Mouse (Mus musculus) intestine, postnatal 0 days (tissue): ENCODE measurements at regions not wholly inside any gene's neighbourhood (a gene's known extent, or its start where the extent isn't known, plus 50 kb on each side); places are given as distances from the start of the nearest gene placed in this dataset.

Experiments used
- ATAC-seq: fragments of 200-750 bp; cut with Nextera tagmentation; 2 replicates; pipeline ENCODE4 v1.8.0; 2017; ENCODE audit warnings: mild to moderate bottlenecking, moderate TSS enrichment, moderate library complexity
- H3K27ac ChIP-seq: fragments of 300-500 bp; sonication (generic); 2 replicates; pipeline ENCODE4 v1.5.1; 2014; ENCODE audit warnings: mild to moderate bottlenecking, low read depth, low read length, moderate library complexity
- H3K27me3 ChIP-seq: fragments of 300-500 bp; sonication (generic); replicated peaks from 2 replicates; pipeline ENCODE4 v1.6.1; 2014; ENCODE audit warnings: low read length, mixed read lengths; ENCODE audit not compliant: control insufficient read depth, insufficient read depth
- H3K36me3 ChIP-seq: fragments of 300-500 bp; sonication (generic); 2 replicates; pipeline ENCODE4 v1.6.1; 2014; ENCODE audit warnings: mild to moderate bottlenecking, moderate library complexity; ENCODE audit not compliant: control insufficient read depth, insufficient read depth
- H3K4me1 ChIP-seq: fragments of 300-500 bp; sonication (generic); replicated peaks from 2 replicates; pipeline ENCODE4 v1.6.1; 2014; ENCODE audit warnings: antibody characterized with exemption, low read length, mixed read lengths; ENCODE audit not compliant: control insufficient read depth, insufficient read depth
- H3K4me2 ChIP-seq: fragments of 300-500 bp; sonication (generic); replicated peaks from 2 replicates; pipeline ENCODE4 v1.6.1; 2014; ENCODE audit warnings: low read depth, mild to moderate bottlenecking, moderate library complexity
- H3K4me3 ChIP-seq: fragments of 300-500 bp; sonication (generic); 2 replicates; pipeline ENCODE4 v1.5.1; 2014; ENCODE audit warnings: low read depth, low read length
- H3K9ac ChIP-seq: fragments of 300-500 bp; sonication (generic); 2 replicates; pipeline ENCODE4 v1.6.1; 2014; ENCODE audit warnings: mild to moderate bottlenecking, low read depth, low read length
- H3K9me3 ChIP-seq: fragments of 300-500 bp; sonication (generic); 2 replicates; pipeline ENCODE4 v1.6.1; 2016; ENCODE audit warnings: mixed run types; ENCODE audit not compliant: control insufficient read depth
- CTCF ChIP-seq: sonication (generic); IDR thresholded peaks from 2 replicates; pipeline ENCODE4 v1.5.1; 2016; ENCODE audit warnings: low read depth, mild to moderate bottlenecking, control low read depth, antibody characterized with exemption, moderate library complexity
- WGBS: fragments of 180-500 bp; shearing (Covaris S2); extraction: QIAGEN DNeasy Blood & Tissue Kit; methylation state at CpG from one replicate; pipeline ENCODE4 v1.1.7; 2014; 5-methylcytosine and 5-hydroxymethylcytosine counted together

DNA sequence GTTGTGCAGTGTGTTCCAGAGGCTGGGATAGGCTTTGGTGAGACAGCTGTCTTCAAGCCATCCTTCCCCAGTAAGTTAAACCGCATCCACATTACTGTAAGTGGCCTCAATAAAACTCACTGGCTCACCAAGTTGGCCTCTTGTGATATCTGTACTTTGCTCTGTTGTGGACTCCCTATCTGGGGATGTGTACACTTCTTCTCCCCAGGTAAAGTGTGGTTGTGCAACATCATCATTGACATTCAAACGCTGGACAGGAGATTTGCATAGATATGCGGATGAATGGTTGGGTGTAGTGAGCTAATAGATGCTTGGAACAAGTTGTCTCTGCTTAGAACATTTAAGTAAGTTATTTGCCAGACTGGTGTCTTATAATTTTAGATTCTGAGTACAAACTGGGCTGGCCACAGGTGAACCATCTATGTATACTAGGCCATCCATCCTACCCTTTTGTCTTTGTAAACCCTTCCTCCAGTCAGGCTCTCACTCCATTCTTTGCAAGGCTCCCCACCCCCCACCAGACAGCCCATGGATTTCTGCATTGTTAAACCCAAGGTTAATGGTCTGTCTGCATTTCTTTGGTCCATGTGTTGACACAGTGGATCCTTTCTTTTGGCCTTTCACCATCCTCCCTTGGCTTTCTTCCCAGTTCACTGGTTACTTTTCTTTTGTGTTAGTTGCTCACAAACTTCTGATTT is 303.0 kb downstream of the Plpp3 start:
- no peaks in the 10 kb centered on the region for H3K9me3 ChIP-seq
- H3K4me3 ChIP-seq = no peak overlapping the region
- no peaks in the 10 kb centered on the region for H3K27me3 ChIP-seq
- no peak for TF ChIP-seq CTCF
- 0 out of 2 replicates have a peak, but pooled peaks cover 2% of the 10 kb centered on the region for H3K4me1 ChIP-seq
- no peak overlapping the region for H3K4me2 ChIP-seq
- ATAC-seq = peak; percentile 92
- no peak overlapping the region for H3K9ac ChIP-seq
- H3K27ac ChIP-seq = peak overlapping the region; percentile 17; the same call in 1 of the 2 replicates
- no peaks in the 10 kb centered on the region for H3K36me3 ChIP-seq
- 43% methylated on average over 3 of the region's 3 CpGs for WGBS

DNA sequence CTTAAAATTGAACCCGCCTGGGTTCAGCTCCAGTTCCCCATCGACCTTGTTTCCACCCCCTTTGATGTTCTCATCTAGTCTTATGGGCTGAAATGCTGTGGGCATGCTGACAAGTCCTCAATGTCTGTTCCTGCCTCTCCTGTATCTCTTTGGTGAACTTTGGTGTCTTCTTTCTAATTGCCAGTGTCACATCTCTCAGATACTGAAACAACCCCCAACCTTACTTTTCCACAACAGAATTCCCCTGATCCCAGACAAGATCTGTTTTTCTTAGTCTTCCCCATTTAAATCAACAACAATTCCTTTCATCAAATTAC is 303.5 kb downstream of the Plpp3 start:
- no peak for TF ChIP-seq CTCF
- no peaks in the 10 kb centered on the region for H3K36me3 ChIP-seq
- no peaks in the 10 kb centered on the region for H3K27me3 ChIP-seq
- no peak overlapping the region for H3K9ac ChIP-seq
- 0 out of 2 replicates have a peak, but pooled peaks cover 2% of the 10 kb centered on the region for H3K4me1 ChIP-seq
- whole genome bisulfite sequencing = 55% methylated on average over 2 of the region's 2 CpGs
- H3K27ac ChIP-seq = no peak overlapping the region
- no peak overlapping the region for H3K4me2 ChIP-seq
- no peak overlapping the region for H3K4me3 ChIP-seq
- H3K9me3 ChIP-seq = no peaks in the 10 kb centered on the region
- no peak for ATAC-seq

DNA sequence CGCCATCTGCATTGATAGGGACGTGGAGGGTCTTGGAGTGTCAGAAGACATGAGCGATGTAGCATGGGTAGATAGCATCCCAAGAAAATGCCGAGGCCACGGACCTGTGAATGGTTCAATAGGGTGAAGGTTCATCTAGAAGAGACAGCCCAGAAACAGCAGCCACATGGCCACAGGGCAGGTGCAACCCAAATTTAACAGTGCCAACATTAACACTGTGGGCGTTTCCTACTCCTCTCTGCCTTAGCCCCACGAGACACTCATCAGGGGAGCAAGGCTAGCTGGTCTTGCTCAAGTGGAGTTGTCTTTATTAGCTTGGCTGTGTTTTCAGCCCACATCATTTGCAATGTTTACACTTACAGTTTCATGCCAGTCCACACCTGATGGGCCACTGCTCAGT is 310.7 kb downstream of the Plpp3 start:
- Histone ChIP-seq H3K4me2 (no peak overlapping the region), H3K27me3 (no peaks in the 10 kb centered on the region), H3K9me3 (no peaks in the 10 kb centered on the region), H3K9ac (no peak overlapping the region), H3K27ac (no peak overlapping the region), H3K4me1 (no peaks in the 10 kb centered on the region), H3K4me3 (no peak overlapping the region), H3K36me3 (no peaks in the 10 kb centered on the region)
- TF ChIP-seq CTCF = no peak
- ATAC-seq = no peak
- WGBS = 93% methylated on average over 7 of the region's 7 CpGs

DNA sequence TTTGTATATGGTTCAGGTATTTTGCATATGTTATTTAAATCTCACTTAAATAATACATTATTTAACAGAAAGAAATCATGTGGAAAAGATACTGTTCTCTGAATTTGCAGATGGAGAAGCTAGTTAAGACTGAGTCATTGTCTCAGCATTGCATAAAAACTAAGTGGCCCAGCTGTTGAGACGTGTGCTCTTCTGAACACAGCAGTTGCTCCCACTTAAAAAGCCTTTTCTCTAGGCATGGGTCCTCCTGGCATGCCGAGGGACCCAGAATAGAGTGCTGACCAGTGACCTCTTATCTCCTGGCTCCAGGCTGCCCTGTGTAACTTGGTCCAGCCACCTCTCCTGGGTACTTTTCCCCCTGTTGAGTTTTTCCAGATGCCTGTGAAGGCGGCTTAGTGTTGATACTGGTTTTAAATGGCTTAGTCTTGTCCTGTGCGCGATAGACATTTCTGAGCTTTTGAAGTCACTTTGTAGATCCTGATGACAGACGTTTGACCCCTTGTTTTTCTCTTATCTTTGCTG is 312.2 kb downstream of the Plpp3 start:
- Histone ChIP-seq H3K9ac (no peak overlapping the region), H3K36me3 (no peaks in the 10 kb centered on the region), H3K27me3 (no peaks in the 10 kb centered on the region), H3K4me2 (no peak overlapping the region), H3K27ac (no peak overlapping the region), H3K4me3 (no peak overlapping the region), H3K9me3 (no peaks in the 10 kb centered on the region), H3K4me1 (no peaks in the 10 kb centered on the region)
- WGBS = 59% methylated on average over 6 of the region's 6 CpGs
- no peak for ATAC-seq
- no peak for TF ChIP-seq CTCF

DNA sequence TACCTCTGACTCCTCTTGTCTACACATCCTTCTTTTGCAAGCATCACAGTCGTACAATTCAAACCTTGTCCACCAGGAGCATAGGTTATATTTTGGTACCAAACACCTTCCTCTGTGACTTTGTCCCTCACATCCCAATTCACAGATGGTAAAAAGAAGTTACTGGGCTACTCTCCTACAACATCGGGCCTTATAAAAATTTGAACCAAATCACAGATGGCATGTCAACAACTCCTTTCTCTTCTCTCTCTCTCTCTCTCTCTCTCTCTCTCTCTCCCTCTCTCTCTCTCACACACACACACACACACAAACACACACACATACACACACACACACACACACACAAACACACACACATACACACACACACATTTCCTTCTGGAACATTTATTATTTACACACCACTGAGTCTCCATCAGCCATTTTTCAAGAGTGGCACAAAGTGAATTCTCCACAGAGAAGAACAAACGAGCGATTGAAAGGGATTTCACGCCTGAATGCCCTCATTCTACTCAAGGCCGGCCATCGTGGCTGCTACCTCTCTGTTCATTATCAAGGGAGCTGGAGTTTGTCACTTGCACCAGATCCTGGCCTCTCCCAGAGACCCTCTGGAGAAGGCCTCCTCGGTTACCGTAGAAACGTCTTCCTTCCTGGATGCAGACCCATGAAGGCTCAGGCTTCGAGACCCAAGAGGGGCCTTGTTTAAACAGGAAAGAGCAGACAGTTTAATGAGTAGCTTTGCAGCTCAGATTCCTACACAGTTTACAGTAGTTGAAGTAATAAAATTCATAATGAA is 314.7 kb upstream of the Gm12728 start:
- H3K27me3 ChIP-seq = no peaks in the 10 kb centered on the region
- H3K9me3 ChIP-seq = no peaks in the 10 kb centered on the region
- H3K4me2 ChIP-seq = no peak overlapping the region
- 51% methylated on average over 11 of the region's 11 CpGs for WGBS
- H3K27ac ChIP-seq = no peak overlapping the region
- no peak overlapping the region for H3K9ac ChIP-seq
- H3K4me3 ChIP-seq = no peak overlapping the region
- no peaks in the 10 kb centered on the region for H3K4me1 ChIP-seq
- no peak for ATAC-seq
- H3K36me3 ChIP-seq = no peaks in the 10 kb centered on the region
- TF ChIP-seq CTCF = no peak

GRCm38 (mm10) chr4:105476332-105476731 is 313.3 kb upstream of the Gm12728 start:
- H3K36me3 ChIP-seq = no peaks in the 10 kb centered on the region
- H3K4me3 ChIP-seq = no peak overlapping the region
- ATAC-seq = no peak
- no peak overlapping the region for H3K27ac ChIP-seq
- 86% methylated on average over 4 of the region's 4 CpGs for WGBS
- H3K4me2 ChIP-seq = no peak overlapping the region
- no peaks in the 10 kb centered on the region for H3K27me3 ChIP-seq
- no peak for TF ChIP-seq CTCF
- no peaks in the 10 kb centered on the region for H3K9me3 ChIP-seq
- no peaks in the 10 kb centered on the region for H3K4me1 ChIP-seq
- no peak overlapping the region for H3K9ac ChIP-seq
